Mouse (Mus musculus): ENCODE measurements around the gene Igf1r.

Gene Igf1r

GRCm38 (mm10) chr7:68232521-68232920 lies 279.9 kb downstream of the Igf1r start:
- no peak for DNase-seq (ENCODE audit: low read depth)

- DNase-seq (ENCODE audit: low read depth): no peak
Observed at GRCm38 (mm10) chr7:68233619-68234223, 281.1 kb downstream of the Igf1r start.

GRCm38 (mm10) chr7:68236817-68237216 lies 284.2 kb downstream of the Igf1r start:
- no peak for DNase-seq (ENCODE audit: low read depth)

GRCm38 (mm10) chr7:68239220-68239827 lies 286.7 kb downstream of the Igf1r start:
- no peak for DNase-seq (ENCODE audit: low read depth)

GRCm38 (mm10) chr7:68241205-68241604 lies 288.6 kb downstream of the Igf1r start:
- DNase-seq (ENCODE audit: low read depth): no peak

GRCm38 (mm10) chr7:68245681-68246080 lies 293.1 kb downstream of the Igf1r start:
- no peak for DNase-seq (ENCODE audit: low read depth)

GRCm38 (mm10) chr7:68246249-68246648 lies 293.6 kb downstream of the Igf1r start:
- DNase-seq (ENCODE audit: low read depth): no peak

GRCm38 (mm10) chr7:68250411-68250810 lies 297.8 kb downstream of the Igf1r start:
- DNase-seq (ENCODE audit: low read depth): peak; percentile 81

- DNase-seq (ENCODE audit: low read depth): peak; percentile 59
Observed at GRCm38 (mm10) chr7:68250902-68251301, 298.3 kb downstream of the Igf1r start.

GRCm38 (mm10) chr7:68257767-68258166 lies 305.1 kb downstream of the Igf1r start:
- DNase-seq (ENCODE audit: low read depth): no peak

- peak; percentile 52 for DNase-seq (ENCODE audit: low read depth)
Observed at GRCm38 (mm10) chr7:68258326-68259150, 305.9 kb downstream of the Igf1r start.

GRCm38 (mm10) chr7:68259523-68260081 lies 307.0 kb downstream of the Igf1r start:
- no peak for DNase-seq (ENCODE audit: low read depth)

- DNase-seq (ENCODE audit: low read depth): peak; percentile 9
Observed at GRCm38 (mm10) chr7:68262612-68263200, 310.1 kb downstream of the Igf1r start.

GRCm38 (mm10) chr7:68263346-68264027 lies 310.9 kb downstream of the Igf1r start:
- peak; percentile 45 for DNase-seq (ENCODE audit: low read depth)

GRCm38 (mm10) chr7:68264028-68264453 lies 311.4 kb downstream of the Igf1r start, which contains the start of gene Pgpep1l:
TSS of gene Pgpep1l (minus strand) at chr7:68264233.
- peak; percentile 31 for DNase-seq (ENCODE audit: low read depth)

GRCm38 (mm10) chr7:68264531-68264930 lies 311.9 kb downstream of the Igf1r start:
- peak; percentile 87 for DNase-seq (ENCODE audit: low read depth)

GRCm38 (mm10) chr7:68265391-68265790 lies 312.8 kb downstream of the Igf1r start:
- DNase-seq (ENCODE audit: low read depth): no peak

- DNase-seq (ENCODE audit: low read depth): no peak
Observed at GRCm38 (mm10) chr7:68266691-68267090, 314.1 kb downstream of the Igf1r start.

GRCm38 (mm10) chr7:68270551-68270950 lies 317.9 kb downstream of the Igf1r start:
- DNase-seq (ENCODE audit: low read depth): no peak

- DNase-seq (ENCODE audit: low read depth): no peak
Observed at GRCm38 (mm10) chr7:68271816-68272215, 319.2 kb downstream of the Igf1r start.

- no peak for DNase-seq (ENCODE audit: low read depth)
Observed at GRCm38 (mm10) chr7:68272607-68273006, 320.0 kb downstream of the Igf1r start.

- no peak for DNase-seq (ENCODE audit: low read depth)
Observed at GRCm38 (mm10) chr7:68273515-68273914, 320.9 kb downstream of the Igf1r start, which contains the start of gene Fam169b. TSS of gene Fam169b (plus strand) at chr7:68273839.

All from naive thymus-derived CD4-positive, alpha-beta T cell, adult 2 months (primary cell).